Mouse (Mus musculus): Measurements from ENCODE around the gene Hoxb1.

The Hoxb1 gene

GRCm38 (mm10) chr11:96404016-96404604 is 38.6 kb downstream of the Hoxb1 start:
- DNase-seq (ENCODE audit: low spot score) = no peak

DNA sequence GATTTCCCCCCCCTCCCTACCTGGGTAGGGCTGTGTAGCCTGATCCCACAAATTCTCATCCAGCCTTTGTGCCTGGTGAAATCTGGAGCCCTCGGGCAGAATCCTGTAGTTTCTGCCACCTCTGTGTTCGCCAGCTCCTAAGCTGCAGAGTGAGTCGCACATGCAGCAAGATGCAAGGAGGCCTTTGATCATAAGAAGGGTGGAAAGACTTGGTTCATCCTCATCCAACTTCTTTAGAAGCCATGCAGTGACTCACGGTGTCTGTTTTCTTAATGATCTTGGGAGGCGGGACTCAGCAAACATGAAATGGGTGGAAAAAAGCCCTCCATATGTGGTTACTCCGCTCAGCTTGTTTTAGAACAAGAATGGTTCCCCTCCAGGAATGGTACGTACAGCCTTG is 39.3 kb downstream of the Hoxb1 start:
- DNase-seq (ENCODE audit: low spot score) = no peak

DNA sequence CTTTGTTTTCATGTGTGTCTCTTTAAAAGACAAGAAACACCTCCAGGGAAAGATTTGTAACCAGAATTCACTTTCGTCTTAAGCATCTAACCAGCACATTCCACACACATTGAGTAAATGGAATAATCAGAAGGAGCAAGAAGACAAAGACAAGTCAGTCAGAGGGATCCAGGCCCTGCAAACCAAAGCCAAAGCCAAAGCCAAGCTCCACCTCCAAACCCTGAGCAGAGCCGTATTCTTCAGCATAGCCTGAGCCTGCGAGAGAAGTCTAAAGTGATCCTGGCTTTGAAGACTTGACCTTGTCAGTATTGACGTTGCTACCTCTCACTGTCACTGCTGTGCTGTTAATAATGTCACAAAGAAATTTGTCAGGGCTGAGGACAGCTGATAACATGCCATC is 40.0 kb downstream of the Hoxb1 start:
- no peak for DNase-seq (ENCODE audit: low spot score)

DNA sequence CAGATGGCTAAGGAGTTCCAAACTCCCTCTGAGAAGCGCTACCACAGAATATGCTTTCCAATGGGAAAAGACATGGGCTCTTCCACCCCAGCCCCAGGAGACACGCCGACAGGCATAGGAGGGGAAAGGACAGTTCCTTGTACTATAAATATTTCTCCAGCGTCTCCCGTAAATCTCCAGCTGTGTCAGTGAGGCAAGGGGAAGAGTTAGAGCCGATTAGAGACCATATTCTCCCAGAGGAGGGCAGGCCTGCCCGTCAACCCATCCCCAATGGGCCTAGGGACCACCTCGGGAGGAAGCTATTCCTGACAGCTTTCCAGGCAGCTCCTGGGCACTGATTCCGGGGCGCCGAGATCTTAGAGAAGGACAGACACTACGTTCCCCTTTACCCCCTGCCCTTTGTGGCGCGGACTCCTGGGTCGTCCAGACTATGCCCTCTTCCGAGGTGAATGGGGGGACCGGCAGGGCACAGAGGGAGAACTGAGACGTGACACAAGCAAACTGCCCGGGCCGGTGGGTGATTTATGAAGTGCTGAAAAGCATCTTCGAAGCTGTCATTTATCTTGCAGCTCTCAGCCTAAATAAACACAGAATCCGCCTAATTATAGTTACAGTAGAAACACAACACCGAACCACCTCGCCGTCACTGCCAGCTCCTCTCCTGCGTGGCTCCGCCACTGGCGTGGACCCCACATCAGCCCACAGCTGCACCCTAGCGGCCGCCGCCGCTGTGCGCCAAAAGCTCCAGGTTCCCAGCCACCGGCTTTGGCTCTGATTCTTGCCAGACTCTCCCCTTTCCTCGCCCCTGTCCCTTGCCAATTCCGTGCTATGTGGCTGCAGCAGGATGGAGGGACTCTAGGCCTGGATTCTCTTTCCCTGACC is 41.9 kb downstream of the Hoxb1 start:
- DNase-seq (ENCODE audit: low spot score) = no peak

DNA sequence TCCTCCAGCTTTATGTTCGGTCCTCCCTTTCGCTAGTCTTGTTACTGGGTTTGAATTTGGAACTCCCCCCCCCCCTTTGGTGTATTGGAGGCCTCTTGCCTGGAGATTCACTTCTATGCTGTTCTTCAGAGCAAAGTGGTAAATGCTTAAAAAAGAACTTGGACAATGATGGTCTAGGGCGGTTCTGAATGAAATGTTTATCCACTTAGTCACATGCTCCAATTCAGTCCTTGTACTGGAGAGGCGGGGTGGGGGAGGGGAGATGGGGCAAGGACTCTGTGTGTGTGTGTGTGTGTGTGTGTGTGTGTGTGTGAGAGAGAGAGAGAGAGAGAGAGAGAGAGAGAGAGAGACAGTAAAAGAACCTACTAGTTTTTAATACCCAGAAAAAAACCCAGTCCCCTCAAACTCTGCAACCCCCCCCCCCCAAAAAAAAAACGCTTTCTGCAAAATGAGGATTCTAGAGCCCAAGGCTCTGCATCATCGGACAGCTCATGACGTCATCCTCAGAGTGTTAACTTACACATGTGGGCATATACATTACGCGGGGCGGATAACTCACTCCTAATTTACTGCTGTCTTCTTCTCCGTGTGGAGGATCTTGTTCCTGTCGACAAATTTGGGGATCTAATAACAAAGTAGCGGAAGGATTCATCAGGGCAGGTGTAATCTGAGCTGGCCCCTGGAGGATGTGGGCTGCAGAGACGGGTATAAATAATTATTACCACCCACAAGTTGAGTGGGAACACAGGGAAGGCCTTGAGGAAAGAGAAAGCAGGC is 42.9 kb downstream of the Hoxb1 start:
- DNase-seq (ENCODE audit: low spot score) = no peak

DNA sequence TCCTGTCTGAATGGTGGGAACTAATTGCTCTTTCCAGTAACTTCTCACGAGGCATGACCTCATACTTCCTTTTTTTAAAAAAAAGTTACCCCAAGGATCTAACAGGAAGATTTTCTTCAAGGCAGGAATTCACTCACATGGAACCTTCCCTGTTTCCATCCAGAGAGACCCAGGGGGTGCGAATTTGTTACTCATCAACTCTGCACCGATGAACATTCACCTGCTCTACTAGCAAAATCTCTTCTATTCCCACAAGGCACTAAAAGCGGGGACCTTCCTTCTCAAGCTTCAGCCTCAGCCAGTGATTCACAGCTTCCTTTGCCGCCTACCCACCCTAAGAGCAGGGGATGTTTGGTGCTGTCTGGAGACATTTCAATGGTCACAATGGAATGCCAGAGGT is 45.5 kb downstream of the Hoxb1 start:
- DNase-seq (ENCODE audit: low spot score) = no peak

GRCm38 (mm10) chr11:96411934-96412333 is 46.4 kb downstream of the Hoxb1 start:
- no peak for DNase-seq (ENCODE audit: low spot score)

GRCm38 (mm10) chr11:96412941-96413491 is 47.5 kb downstream of the Hoxb1 start:
- no peak for DNase-seq (ENCODE audit: low spot score)

GRCm38 (mm10) chr11:96413527-96413926 is 48.0 kb downstream of the Hoxb1 start:
- peak; percentile 6 for DNase-seq (ENCODE audit: low spot score)

DNA sequence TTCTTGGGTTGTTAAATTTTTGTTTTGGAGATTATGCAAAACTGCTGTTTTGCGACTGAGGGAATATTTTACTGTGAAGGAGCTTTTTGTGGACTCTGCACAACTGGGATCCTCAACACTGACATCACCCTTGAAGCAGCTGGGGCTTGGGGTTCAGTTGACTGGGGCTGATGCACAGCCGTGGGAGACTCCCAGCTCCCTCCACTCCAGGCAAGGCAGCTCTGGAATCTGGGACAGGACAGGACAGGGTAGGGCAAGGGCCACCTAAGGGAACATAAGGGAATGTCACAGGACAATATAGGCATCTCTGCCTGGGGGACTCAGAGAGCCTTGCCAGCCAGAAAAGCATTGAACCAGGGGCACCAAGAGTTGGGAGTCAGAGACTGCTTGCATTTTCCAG is 48.5 kb downstream of the Hoxb1 start:
- no peak for DNase-seq (ENCODE audit: low spot score)
